Mouse (Mus musculus) brain, embryonic 18.5 days (tissue): ENCODE measurements around the gene Nxnl1.

Experiments
- DNase-seq: peaks from one replicate; pipeline ENCODE4 v3.0.0-alpha.2; 2012; ENCODE audit warnings: low read depth, low spot score

Gene Nxnl1

DNA sequence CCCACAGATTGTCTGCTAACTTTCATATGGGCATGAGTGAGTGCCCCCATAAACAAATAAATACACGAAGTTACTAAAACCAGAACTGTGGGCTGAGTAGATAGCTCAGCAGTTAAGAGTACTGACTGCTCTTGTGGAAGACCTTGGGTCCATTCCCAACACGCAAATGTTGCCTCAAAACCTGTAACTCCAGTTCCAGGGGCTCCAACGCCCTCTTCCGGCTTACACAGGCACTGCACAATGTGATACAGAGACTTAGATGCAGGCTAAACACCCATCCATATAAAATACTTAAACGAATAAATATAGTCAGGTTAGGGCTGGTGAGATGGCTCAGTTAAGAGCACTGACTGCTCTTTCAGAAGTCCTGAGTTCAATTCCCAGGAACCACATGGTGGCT lies 51.4 kb downstream of the Nxnl1 start:
- DNase-seq, result no peak

DNA sequence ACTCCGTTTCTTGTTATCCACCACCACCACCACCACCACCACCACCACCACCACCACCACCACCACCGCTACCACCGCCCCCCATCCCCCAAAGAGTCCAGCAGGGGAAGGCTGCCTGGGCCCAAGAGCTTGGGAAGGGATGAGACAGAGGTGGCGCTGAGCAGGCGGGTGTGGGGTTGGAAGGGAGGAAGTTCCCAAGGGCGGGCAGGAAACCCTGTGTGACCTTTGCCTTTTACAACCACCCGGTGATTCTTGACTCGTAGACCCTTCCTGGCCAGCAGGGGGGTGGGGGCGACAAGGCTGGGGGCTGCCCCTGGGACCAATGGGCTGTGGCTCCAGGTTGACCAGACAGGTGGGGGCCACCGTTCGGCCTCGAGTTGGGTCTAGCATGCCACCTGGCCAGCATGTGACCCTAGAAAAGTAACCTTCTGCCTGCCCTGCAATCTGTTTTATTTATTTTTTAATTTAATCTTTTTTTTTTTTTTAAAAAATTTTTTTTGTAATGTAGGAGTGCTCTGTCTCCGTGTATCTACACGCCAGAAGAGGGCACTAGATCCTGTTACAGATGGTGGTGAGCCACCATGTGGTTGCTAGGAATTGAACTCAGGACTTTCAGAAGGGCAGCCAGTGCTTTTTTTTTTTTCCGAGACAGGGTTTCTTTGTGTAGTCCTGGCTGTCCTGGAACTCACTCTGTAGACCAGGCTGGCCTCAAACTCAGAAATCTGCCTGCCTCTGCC lies 53.2 kb downstream of the Nxnl1 start:
- DNase-seq, result no peak

DNA sequence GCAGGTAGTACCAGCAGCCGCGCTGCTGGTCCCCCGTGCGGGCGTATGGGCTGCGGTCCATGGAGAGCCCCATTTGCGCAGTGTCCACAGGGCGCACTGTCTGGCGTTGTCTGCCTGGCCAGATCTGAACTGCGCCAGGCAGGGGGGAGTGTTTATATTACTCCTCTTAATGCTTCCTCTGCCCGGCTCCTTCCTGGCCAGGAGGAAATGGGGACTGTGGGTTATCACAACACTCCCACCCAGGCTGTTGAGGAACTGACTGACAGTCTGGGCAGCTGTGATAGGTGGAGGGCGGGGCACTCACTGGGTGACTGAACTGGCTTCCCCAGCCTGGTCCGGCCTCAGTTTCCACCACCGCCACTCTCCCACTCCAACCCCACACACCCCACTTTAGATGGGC lies 54.8 kb downstream of the Nxnl1 start, which contains the start of gene Plvap:
Gene Plvap (minus strand): TSS at position 109 of the 400 bp plus-strand sequence.
- no peak for DNase-seq
